Comparison of ENCODE assay signal across 14 mouse cellular contexts in genomic region chr8:3177440-3177839, GRCm38 (mm10).
"Had no signal": no experiment of that assay in that cellular context is flagged by ENCODE, and none has a peak within 500 bp of the region (broad histone marks: within the 10 kb centered on the region; RNA-seq: fewer than 3 reads in every experiment).

No protein-coding gene starts in this region.

- H3K9ac ChIP-seq: limb, embryonic 12.5 days; limb, embryonic 15.5 days; liver, embryonic 12.5 days; liver, embryonic 15.5 days had no signal

- H3K4me3 ChIP-seq: limb, embryonic 12.5 days; limb, embryonic 15.5 days; liver, embryonic 12.5 days; liver, embryonic 15.5 days had no signal

- H3K9me3 ChIP-seq: limb, embryonic 15.5 days; liver, embryonic 15.5 days had no signal

- H3K27me3 ChIP-seq: limb, embryonic 12.5 days; limb, embryonic 15.5 days; liver, embryonic 12.5 days; liver, embryonic 15.5 days had no signal

- DNase-seq: left cerebral cortex, postnatal 4 days; lung, adult 2 months; lung, postnatal 14 days; lung, postnatal 4 days; midbrain, embryonic 14.5 days; thymus, adult 18-20 months; thymus, postnatal 14 days had no signal

- H3K4me1 ChIP-seq: limb, embryonic 12.5 days; limb, embryonic 15.5 days; liver, embryonic 12.5 days; liver, embryonic 15.5 days had no signal

- H3K27ac ChIP-seq: limb, embryonic 12.5 days; limb, embryonic 15.5 days; liver, embryonic 12.5 days; liver, embryonic 15.5 days had no signal

- ATAC-seq: inflammation-experienced regulatory T-cells, adult 6 months; intestine, embryonic 16.5 days; liver, embryonic 12.5 days had no signal

- H3K4me2 ChIP-seq: limb, embryonic 12.5 days; limb, embryonic 15.5 days; liver, embryonic 12.5 days; liver, embryonic 15.5 days; midbrain, embryonic 11.5 days had no signal
